Mouse (Mus musculus): Measurements from ENCODE around the gene Ifit3b. TPM values are rescaled to one million over a fixed set of nuclear protein-coding genes. Genes with fewer than 3 reads are reported as not detected.

Ifit3b gene
- 6.4 TPM for polyA plus RNA-seq (2014; fragmentation: Illumina TruSeq; extraction: RNeasy Lipid Tissue Mini Kit (QIAGEN cat#74804); ENCODE audit: low read depth, low replicate concordance)

GRCm38 (mm10) chr19:34607237-34608051 is at the start of gene Ifit3b:
Gene Ifit3b, plus strand, starts transcription at chr19:34607970.

GRCm38 (mm10) chr19:34583126-34583766 is 24.5 kb upstream of the Ifit3b start, which contains the start of gene Ifit3:
Gene Ifit3, plus strand, starts transcription at chr19:34583531.

GRCm38 (mm10) chr19:34601888-34602287 is 5.9 kb upstream of the Ifit3b start, which contains the start of gene Ifit1bl1:
Gene Ifit1bl1, minus strand, starts transcription at chr19:34601956.

GRCm38 (mm10) chr19:34640623-34641022 is 32.9 kb downstream of the Ifit3b start, which contains the start of the genes Ifit1bl2 and Ifit1:
Gene Ifit1bl2, minus strand, starts transcription at chr19:34640743.
Gene Ifit1, plus strand, starts transcription at chr19:34640871.

Other genes with a start within 250 kb of the Ifit3b start
- gene Ch25h, start 132.8 kb upstream of the Ifit3b start, polyA plus RNA-seq (2014; fragmentation: Illumina TruSeq; extraction: RNeasy Lipid Tissue Mini Kit (QIAGEN cat#74804); ENCODE audit: low read depth, low replicate concordance) = 2.9 TPM
- gene Lipa, start 80.5 kb upstream of the Ifit3b start, polyA plus RNA-seq (2014; fragmentation: Illumina TruSeq; extraction: RNeasy Lipid Tissue Mini Kit (QIAGEN cat#74804); ENCODE audit: low read depth, low replicate concordance) = 65.5 TPM
- gene Ifit2, start 57.3 kb upstream of the Ifit3b start, polyA plus RNA-seq (2014; fragmentation: Illumina TruSeq; extraction: RNeasy Lipid Tissue Mini Kit (QIAGEN cat#74804); ENCODE audit: low read depth, low replicate concordance) = 27.3 TPM
- gene Ifit3, start 24.4 kb upstream of the Ifit3b start, polyA plus RNA-seq (2014; fragmentation: Illumina TruSeq; extraction: RNeasy Lipid Tissue Mini Kit (QIAGEN cat#74804); ENCODE audit: low read depth, low replicate concordance) = 13.4 TPM
- 670 TPM for gene Ifit1bl1, start 6.0 kb upstream of the Ifit3b start, polyA plus RNA-seq (2014; fragmentation: Illumina TruSeq; extraction: RNeasy Lipid Tissue Mini Kit (QIAGEN cat#74804); ENCODE audit: low read depth, low replicate concordance)
- gene Ifit1bl2, start 32.8 kb downstream of the Ifit3b start, polyA plus RNA-seq (2014; fragmentation: Illumina TruSeq; extraction: RNeasy Lipid Tissue Mini Kit (QIAGEN cat#74804); ENCODE audit: low read depth, low replicate concordance) = 25.4 TPM
- gene Ifit1, start 32.9 kb downstream of the Ifit3b start, polyA plus RNA-seq (2014; fragmentation: Illumina TruSeq; extraction: RNeasy Lipid Tissue Mini Kit (QIAGEN cat#74804); ENCODE audit: low read depth, low replicate concordance) = 32.0 TPM
- gene Slc16a12, start 139.3 kb downstream of the Ifit3b start, polyA plus RNA-seq (2014; fragmentation: Illumina TruSeq; extraction: RNeasy Lipid Tissue Mini Kit (QIAGEN cat#74804); ENCODE audit: low read depth, low replicate concordance) = 15.1 TPM